Mouse (Mus musculus): ENCODE results near the gene Gm10518. TPM values are rescaled to one million over a fixed set of nuclear protein-coding genes. Genes with fewer than 3 reads are reported as not detected.

Gm10518 gene
- total and polyA plus RNA-seq, 3 experiments = 0.40 to 8.0 TPM; not detected in 1

GRCm38 (mm10) chr1:179824549-179824948 lies 21.4 kb downstream of the Gm10518 start:
- DNase-seq (ENCODE audit: extremely low read depth) = no peak
- TF ChIP-seq MEF2A (IDR thresholded peaks at IDR 0.05; ENCODE audit: borderline replicate concordance, low read depth, low read length) = no peak
- Histone ChIP-seq H3K4me3 (replicated peaks in 1 of 3; ENCODE audit: low read depth in 2 of 3, low read length in 2 of 3, poor library complexity in 1 of 3) (no peak overlapping the region), H3K9me3 (replicated peaks; ENCODE audit: low read length) (no peaks in the 10 kb centered on the region), H3K4me1 (ENCODE audit: control insufficient read depth in 1 of 2, insufficient read depth in 2 of 2) (peaks cover 4 to 9% of the 10 kb centered on the region in 2 experiments), H3K79me2 (replicated peaks; ENCODE audit: control insufficient read depth, extremely low read depth, insufficient read depth, poor library complexity, severe bottlenecking) (no peaks in the 10 kb centered on the region), H3K36me3 (replicated peaks in 1 of 2; ENCODE audit: control insufficient read depth in 1 of 2, insufficient read depth in 1 of 2, low read length in 1 of 2) (peaks cover 0 to 11% of the 10 kb centered on the region in 2 experiments), H3K4me2 (ENCODE audit: insufficient read depth, low read depth, poor library complexity, severe bottlenecking) (no peak overlapping the region), H3K27me3 (replicated peaks) (no peaks in the 10 kb centered on the region), H3K27ac (ENCODE audit: insufficient read depth, low read depth) (no peak overlapping the region), H3K9ac (ENCODE audit: insufficient read depth, low read depth) (no peak overlapping the region)
- dilution Hi-C loops (cut with MboI; ENCODE audit: extremely low pct_ligation_motif_present, extremely low pct_unique_long_range_greater_than_20kb, low sequenced_read_pairs) (no loop called here), in situ Hi-C loops (cut with MboI; ENCODE audit: low pct_ligation_motif_present, low pct_unique_long_range_greater_than_20kb, low sequenced_read_pairs) (no loop called here)

GRCm38 (mm10) chr1:179828051-179828450 lies 24.9 kb downstream of the Gm10518 start:
- DNase-seq (ENCODE audit: extremely low read depth) = no peak
- Histone ChIP-seq H3K27me3 (replicated peaks) (no peaks in the 10 kb centered on the region), H3K27ac (ENCODE audit: insufficient read depth, low read depth) (no peak overlapping the region), H3K4me3 (replicated peaks in 1 of 3; ENCODE audit: low read depth in 2 of 3, low read length in 2 of 3, poor library complexity in 1 of 3) (no peak overlapping the region), H3K4me2 (ENCODE audit: insufficient read depth, low read depth, poor library complexity, severe bottlenecking) (no peak overlapping the region), H3K4me1 (ENCODE audit: control insufficient read depth in 1 of 2, insufficient read depth in 2 of 2) (peaks cover 9 to 16% of the 10 kb centered on the region in 2 experiments), H3K36me3 (replicated peaks in 1 of 2; ENCODE audit: control insufficient read depth in 1 of 2, insufficient read depth in 1 of 2, low read length in 1 of 2) (peaks cover 0 to 16% of the 10 kb centered on the region in 2 experiments), H3K9me3 (replicated peaks; ENCODE audit: low read length) (no peaks in the 10 kb centered on the region), H3K9ac (ENCODE audit: insufficient read depth, low read depth) (no peak overlapping the region), H3K79me2 (replicated peaks; ENCODE audit: control insufficient read depth, extremely low read depth, insufficient read depth, poor library complexity, severe bottlenecking) (no peaks in the 10 kb centered on the region)
- dilution Hi-C loops (cut with MboI; ENCODE audit: extremely low pct_ligation_motif_present, extremely low pct_unique_long_range_greater_than_20kb, low sequenced_read_pairs) = no loop called here
- TF ChIP-seq NELFE (IDR thresholded peaks at IDR 0.05; ENCODE audit: low read depth, low read length) (no peak), ETS1 (conservative IDR thresholded peaks at IDR 0.05; ENCODE audit: low read depth, low read length) (no peak), PAX5 (IDR thresholded peaks at IDR 0.05; ENCODE audit: low read length) (no peak), JUND (conservative IDR thresholded peaks at IDR 0.05; ENCODE audit: low read depth, low read length) (no peak), JUN (IDR thresholded peaks at IDR 0.05; ENCODE audit: insufficient read depth, low read depth, low read length) (no peak), ELF1 (IDR thresholded peaks at IDR 0.05; ENCODE audit: low read depth, low read length) (no peak), ZNF384 (IDR thresholded peaks at IDR 0.05; ENCODE audit: low read depth, low read length) (no peak), UBTF (IDR thresholded peaks at IDR 0.05; ENCODE audit: low read depth, low read length) (no peak), BHLHE40 (IDR thresholded peaks at IDR 0.05; ENCODE audit: low read depth, low read length) (no peak), CTCF (conservative IDR thresholded peaks at IDR 0.05 in 1 of 2, IDR thresholded peaks at IDR 0.05 in 1 of 2; ENCODE audit: low read depth in 2 of 2, low read length in 2 of 2) (no peak), TCF12 (IDR thresholded peaks at IDR 0.05; ENCODE audit: low read depth, low read length) (no peak)
- in situ Hi-C loops (cut with MboI; ENCODE audit: low pct_ligation_motif_present, low pct_unique_long_range_greater_than_20kb, low sequenced_read_pairs) = loop anchor here (25.0 kb wide), 1 partner anchor 191 kb away; no protein-coding TSS in a partner anchor

GRCm38 (mm10) chr1:179828900-179829299 lies 25.7 kb downstream of the Gm10518 start:
- H3K27me3 ChIP-seq (replicated peaks) = no peaks in the 10 kb centered on the region
- in situ Hi-C loops (cut with MboI; ENCODE audit: low pct_ligation_motif_present, low pct_unique_long_range_greater_than_20kb, low sequenced_read_pairs) = loop anchor here (25.0 kb wide), 1 partner anchor 192 kb away; no protein-coding TSS in a partner anchor
- peak; percentile 34; the same call in 1 of the 2 replicates for TF ChIP-seq MEF2A (IDR thresholded peaks at IDR 0.05; ENCODE audit: borderline replicate concordance, low read depth, low read length)
- no peak for TF ChIP-seq PAX5 (IDR thresholded peaks at IDR 0.05; ENCODE audit: low read length)
- no peak for TF ChIP-seq ZMIZ1 (IDR thresholded peaks at IDR 0.05; ENCODE audit: low read depth, low read length)
- no peak for TF ChIP-seq MXI1 (IDR thresholded peaks at IDR 0.05; ENCODE audit: low read depth, low read length)
- TF ChIP-seq USF2 (conservative IDR thresholded peaks at IDR 0.05; ENCODE audit: low read depth, low read length) = no peak
- TF ChIP-seq POLR2A (IDR thresholded peaks at IDR 0.05; ENCODE audit: low read depth, low read length) = no peak
- TF ChIP-seq ZNF384 (IDR thresholded peaks at IDR 0.05; ENCODE audit: low read depth, low read length) = peak; percentile 36
- 0 out of 2 replicates have a peak, but pooled peaks have one; percentile 33 for TF ChIP-seq JUND (conservative IDR thresholded peaks at IDR 0.05; ENCODE audit: low read depth, low read length)
- no peak for TF ChIP-seq E2F4 (IDR thresholded peaks at IDR 0.05; ENCODE audit: insufficient replicate concordance, low read depth, low read length)
- TF ChIP-seq BHLHE40 (IDR thresholded peaks at IDR 0.05; ENCODE audit: low read depth, low read length) = peak; percentile 68
- TF ChIP-seq HCFC1 (IDR thresholded peaks at IDR 0.05; ENCODE audit: low read depth, low read length) = no peak
- TF ChIP-seq ETS1 (conservative IDR thresholded peaks at IDR 0.05; ENCODE audit: low read depth, low read length) = peak; percentile 34; the same call in 1 of the 2 replicates
- no peak; the same call in 1 of the 2 replicates for TF ChIP-seq JUN (IDR thresholded peaks at IDR 0.05; ENCODE audit: insufficient read depth, low read depth, low read length)
- no peak for TF ChIP-seq RAD21 (IDR thresholded peaks at IDR 0.05; ENCODE audit: low read depth, low read length)
- TF ChIP-seq EP300 (IDR thresholded peaks at IDR 0.05; ENCODE audit: low read length) = no peak
- no peak for TF ChIP-seq TCF12 (IDR thresholded peaks at IDR 0.05; ENCODE audit: low read depth, low read length)

More at GRCm38 (mm10) chr1:179828900-179829299, 25.7 kb downstream of the Gm10518 start:
- H3K36me3 ChIP-seq (replicated peaks in 1 of 2; ENCODE audit: control insufficient read depth in 1 of 2, insufficient read depth in 1 of 2, low read length in 1 of 2) = peaks cover 0 to 16% of the 10 kb centered on the region in 2 experiments
- peaks cover 13 to 23% of the 10 kb centered on the region in 2 experiments for H3K4me1 ChIP-seq (ENCODE audit: control insufficient read depth in 1 of 2, insufficient read depth in 2 of 2)
- H3K9me3 ChIP-seq (replicated peaks; ENCODE audit: low read length) = no peaks in the 10 kb centered on the region
- H3K4me2 ChIP-seq (ENCODE audit: insufficient read depth, low read depth, poor library complexity, severe bottlenecking) = peak overlapping the region; percentile 10; the same call in 1 of the 2 replicates
- H3K79me2 ChIP-seq (replicated peaks; ENCODE audit: control insufficient read depth, extremely low read depth, insufficient read depth, poor library complexity, severe bottlenecking) = no peaks in the 10 kb centered on the region
- no peak overlapping the region for H3K4me3 ChIP-seq (replicated peaks in 1 of 3; ENCODE audit: low read depth in 2 of 3, low read length in 2 of 3, poor library complexity in 1 of 3)
- peak; percentile 28 for DNase-seq (ENCODE audit: extremely low read depth)
- no peak overlapping the region for H3K9ac ChIP-seq (ENCODE audit: insufficient read depth, low read depth)
- dilution Hi-C loops (cut with MboI; ENCODE audit: extremely low pct_ligation_motif_present, extremely low pct_unique_long_range_greater_than_20kb, low sequenced_read_pairs) = no loop called here
- H3K27ac ChIP-seq (ENCODE audit: insufficient read depth, low read depth) = no peak overlapping the region

Data from CH12.LX (cell line).